ENCODE assay signal across 8 mouse cellular contexts in genomic region chr13:24521446-24522342, GRCm38 (mm10).
DNase-seq lines count a peak whose midpoint lies in the region; ATAC-seq lines count a peak whose summit lies in the region.

No protein-coding gene starts in this region.

- peak overlapping the region; percentile 18; the same call in 1 of the 2 replicates for H3K9ac ChIP-seq in midbrain, embryonic 16.5 days (ENCODE audit: low read depth, low read length)

- no peaks in the 10 kb centered on the region for H3K27me3 ChIP-seq in midbrain, embryonic 16.5 days (ENCODE audit: control insufficient read depth, insufficient read depth, low read depth, low read length)

- WGBS in midbrain, embryonic 16.5 days: 15% methylated on average over 18 of the region's 18 CpGs

- H3K4me3 ChIP-seq in midbrain, embryonic 16.5 days (ENCODE audit: low read depth, low read length): 0 out of 2 replicates have a peak overlapping the region, but pooled peaks have one; percentile 6

- H3K36me3 ChIP-seq in midbrain, embryonic 16.5 days (ENCODE audit: control insufficient read depth, insufficient read depth, low read length): no peaks in the 10 kb centered on the region

- H3K4me1 ChIP-seq in midbrain, embryonic 16.5 days (ENCODE audit: control insufficient read depth, insufficient read depth, low read length): peaks cover 21% of the 10 kb centered on the region

- peak; percentile 90 for ATAC-seq in midbrain, embryonic 16.5 days
- ATAC-seq in megakaryocyte-erythroid progenitor cell, adult 5-6 weeks (replicated peaks; ENCODE audit: low FRiP score, low TSS enrichment, poor library complexity, severe bottlenecking): no peak

- DNase-seq in 3134 (ENCODE audit: extremely low read depth, insufficient read length, low spot score): peak; percentile 10
- peak; percentile 94 for DNase-seq in brain, adult 2 months (ENCODE audit: low read depth, low spot score)
- peak; percentile 44 for DNase-seq in gonadal fat pad, adult 2 months (ENCODE audit: low read depth)
- DNase-seq in left cerebral cortex, adult 11 months (ENCODE audit: low spot score): peak; percentile 83
- no peak for DNase-seq in natural killer cell, adult 2 months (ENCODE audit: low spot score in 2 of 2)
- DNase-seq in urinary bladder, adult 18-20 months (ENCODE audit: low spot score in 2 of 2): no peak

- H3K4me2 ChIP-seq in midbrain, embryonic 16.5 days (ENCODE audit: low read length): peak overlapping the region; percentile 50

- H3K27ac ChIP-seq in midbrain, embryonic 16.5 days (ENCODE audit: low read length): peak overlapping the region; percentile 71

- H3K9me3 ChIP-seq in midbrain, embryonic 16.5 days (replicated peaks; ENCODE audit: control insufficient read depth, low read length, poor library complexity, severe bottlenecking): no peaks in the 10 kb centered on the region

Comparison
In these comparisons a context has a peak if more than half of its experiments do, and no peak if none do; other contexts are left out.
1. DNase-seq: peak in 3134 (single experiment), brain, adult 2 months (single experiment), gonadal fat pad, adult 2 months (single experiment) and left cerebral cortex, adult 11 months (single experiment); none in natural killer cell, adult 2 months (0 of 2) and urinary bladder, adult 18-20 months (0 of 2).